Mouse (Mus musculus) neural tube, embryonic 15.5 days (tissue): ENCODE measurements around the gene 2700097O09Rik. TPM values are rescaled to one million over a fixed set of nuclear protein-coding genes. Genes with fewer than 3 reads are reported as not detected.

ENCODE experiments used
- ATAC-seq: fragments of 200-750 bp; cut with Nextera tagmentation; 2 replicates; pipeline ENCODE4 v1.8.0; 2017; ENCODE audit warnings: mild to moderate bottlenecking, moderate TSS enrichment, moderate library complexity; ENCODE audit not compliant: low FRiP score
- H3K27ac ChIP-seq: fragments of 300-500 bp; sonication (generic); replicated peaks from 2 replicates; pipeline ENCODE4 v1.5.1; 2015; ENCODE audit warnings: mild to moderate bottlenecking, inconsistent platforms
- H3K27me3 ChIP-seq: fragments of 300-500 bp; sonication (generic); replicated peaks from 2 replicates; pipeline ENCODE4 v1.6.1; 2015; ENCODE audit warnings: inconsistent platforms
- H3K36me3 ChIP-seq: fragments of 300-500 bp; sonication (generic); 2 replicates; pipeline ENCODE4 v1.6.1; 2015; ENCODE audit warnings: inconsistent platforms
- H3K4me1 ChIP-seq: fragments of 300-500 bp; sonication (generic); 2 replicates; pipeline ENCODE4 v1.6.1; 2015; ENCODE audit warnings: inconsistent platforms
- H3K4me2 ChIP-seq: fragments of 300-500 bp; sonication (generic); 2 replicates; pipeline ENCODE4 v1.6.1; 2015; ENCODE audit warnings: inconsistent platforms, mild to moderate bottlenecking, moderate library complexity
- H3K4me3 ChIP-seq: fragments of 300-500 bp; sonication (generic); replicated peaks from 2 replicates; pipeline ENCODE4 v1.5.1; 2015; ENCODE audit warnings: mild to moderate bottlenecking, inconsistent platforms
- H3K9ac ChIP-seq: fragments of 300-500 bp; sonication (generic); replicated peaks from 2 replicates; pipeline ENCODE4 v1.6.1; 2015; ENCODE audit warnings: mild to moderate bottlenecking, inconsistent platforms
- H3K9me3 ChIP-seq: fragments of 300-500 bp; sonication (generic); replicated peaks from 2 replicates; pipeline ENCODE4 v1.6.1; 2016; ENCODE audit warnings: inconsistent platforms
- WGBS: fragments of 180-500 bp; shearing (Covaris S2); methylation state at CpG from one replicate; pipeline ENCODE4 v1.1.7; 2015; ENCODE audit warnings: mixed read lengths; 5-methylcytosine and 5-hydroxymethylcytosine counted together
- polyA plus RNA-seq: library from polyadenylated mRNA; unstranded; fragments of >200 nt; fragmentation: Nextera tagmentation; extraction: Ambion mirVana; gene quantifications from 2 replicates; pipeline ENCODE4 v1.2.1, GENCODE M21; 2015

Gene 2700097O09Rik
- polyA plus RNA-seq, 1 experiment from 2014 or later, result 34.1 TPM

GRCm38 (mm10) chr12:55060212-55060898 is 19.6 kb downstream of the 2700097O09Rik start:
- H3K4me1 ChIP-seq, result no peaks in the 10 kb centered on the region
- H3K27me3 ChIP-seq, result no peaks in the 10 kb centered on the region

DNA sequence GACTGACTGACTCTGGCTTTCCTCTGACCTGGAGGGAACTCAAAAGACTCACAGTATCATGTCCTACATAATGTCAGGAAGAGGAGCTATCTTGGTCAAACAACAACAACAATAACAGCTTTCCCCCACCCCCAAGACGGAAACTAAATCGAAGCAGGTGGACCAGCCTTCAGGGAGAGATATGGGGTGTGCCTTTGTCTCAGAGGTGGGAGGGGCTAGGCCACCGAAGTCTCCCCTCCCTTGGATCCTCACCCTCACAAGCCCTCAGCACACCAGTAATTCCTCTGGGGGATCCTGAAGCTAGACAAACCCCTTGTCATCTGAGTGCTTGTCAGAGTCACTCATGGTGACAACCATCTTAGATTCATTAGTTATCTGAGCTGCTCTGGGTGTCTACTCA is 20.1 kb downstream of the 2700097O09Rik start:
- Histone ChIP-seq H3K36me3 (peaks cover 14% of the 10 kb centered on the region), H3K4me3 (no peak overlapping the region), H3K9me3 (no peaks in the 10 kb centered on the region), H3K4me2 (no peak overlapping the region), H3K4me1 (no peaks in the 10 kb centered on the region), H3K9ac (no peak overlapping the region), H3K27ac (no peak overlapping the region), H3K27me3 (no peaks in the 10 kb centered on the region)
- 71% methylated on average over 3 of the region's 3 CpGs for WGBS
- no peak for ATAC-seq

More at GRCm38 (mm10) chr12:55060212-55060898, 19.6 kb downstream of the 2700097O09Rik start:
- Histone ChIP-seq H3K4me2 (no peak overlapping the region), H3K9me3 (no peaks in the 10 kb centered on the region), H3K27ac (no peak overlapping the region), H3K4me3 (no peak overlapping the region), H3K36me3 (peaks cover 14% of the 10 kb centered on the region), H3K9ac (no peak overlapping the region)
- WGBS, result 85% methylated on average over 6 of the region's 6 CpGs
- ATAC-seq, result no peak

DNA sequence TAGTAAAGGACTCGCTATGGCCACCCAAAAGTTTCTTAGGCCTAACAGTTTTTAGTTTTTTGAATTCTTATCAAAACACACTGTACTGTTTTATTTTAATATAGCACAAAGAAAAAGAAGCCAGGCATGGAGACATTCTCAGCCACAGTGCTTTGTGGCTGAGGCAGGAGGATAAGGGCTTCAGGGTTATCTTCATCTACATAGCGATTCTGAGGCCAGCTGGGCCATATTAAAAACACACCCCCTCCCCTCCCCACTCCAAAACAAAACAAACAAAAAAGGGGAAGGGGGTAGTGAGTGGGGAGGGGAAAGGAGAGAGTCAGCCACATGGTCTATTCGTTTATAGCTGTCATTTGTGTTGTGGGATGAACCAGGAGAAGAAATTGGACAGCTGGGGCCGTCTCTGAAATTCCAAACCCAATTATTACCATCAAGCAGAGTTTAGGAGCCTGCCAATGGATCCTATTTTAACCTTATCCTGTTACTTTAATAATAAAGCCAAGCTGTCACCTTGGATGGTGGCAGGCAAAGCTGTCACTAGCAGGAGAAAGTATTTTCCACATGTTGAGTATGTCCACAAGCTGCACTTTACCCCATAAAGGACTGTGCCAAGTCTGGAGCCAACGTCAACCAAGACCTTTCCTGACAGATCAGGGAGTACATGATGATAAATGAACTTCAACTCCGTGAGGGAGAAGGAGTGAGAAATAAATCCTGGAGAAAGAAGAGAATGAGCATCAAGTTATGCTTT is 20.9 kb downstream of the 2700097O09Rik start:
- no peak overlapping the region for H3K4me2 ChIP-seq
- H3K27ac ChIP-seq, result no peak overlapping the region
- H3K9me3 ChIP-seq, result no peaks in the 10 kb centered on the region
- no peak for ATAC-seq
- H3K27me3 ChIP-seq, result no peaks in the 10 kb centered on the region
- no peaks in the 10 kb centered on the region for H3K4me1 ChIP-seq
- no peak overlapping the region for H3K4me3 ChIP-seq
- H3K36me3 ChIP-seq, result peaks cover 14% of the 10 kb centered on the region
- 70% methylated on average over 6 of the region's 6 CpGs for WGBS
- no peak overlapping the region for H3K9ac ChIP-seq

- Histone ChIP-seq H3K4me2 (no peak overlapping the region), H3K27ac (no peak overlapping the region), H3K4me3 (no peak overlapping the region), H3K27me3 (no peaks in the 10 kb centered on the region), H3K4me1 (no peaks in the 10 kb centered on the region), H3K36me3 (peaks cover 21% of the 10 kb centered on the region), H3K9me3 (no peaks in the 10 kb centered on the region), H3K9ac (no peak overlapping the region)
- 82% methylated on average over 2 of the region's 2 CpGs for WGBS
- ATAC-seq, result no peak
Observed at GRCm38 (mm10) chr12:55056703-55057102, 23.2 kb downstream of the 2700097O09Rik start.

- Histone ChIP-seq H3K4me3 (no peak overlapping the region), H3K9ac (no peak overlapping the region), H3K9me3 (no peaks in the 10 kb centered on the region), H3K4me1 (no peaks in the 10 kb centered on the region), H3K36me3 (peaks cover 21% of the 10 kb centered on the region), H3K27ac (no peak overlapping the region), H3K27me3 (no peaks in the 10 kb centered on the region), H3K4me2 (no peak overlapping the region)
- WGBS, result 77% methylated on average over 2 of the region's 2 CpGs
- no peak for ATAC-seq
Observed at GRCm38 (mm10) chr12:55054551-55055241, 25.2 kb downstream of the 2700097O09Rik start.

DNA sequence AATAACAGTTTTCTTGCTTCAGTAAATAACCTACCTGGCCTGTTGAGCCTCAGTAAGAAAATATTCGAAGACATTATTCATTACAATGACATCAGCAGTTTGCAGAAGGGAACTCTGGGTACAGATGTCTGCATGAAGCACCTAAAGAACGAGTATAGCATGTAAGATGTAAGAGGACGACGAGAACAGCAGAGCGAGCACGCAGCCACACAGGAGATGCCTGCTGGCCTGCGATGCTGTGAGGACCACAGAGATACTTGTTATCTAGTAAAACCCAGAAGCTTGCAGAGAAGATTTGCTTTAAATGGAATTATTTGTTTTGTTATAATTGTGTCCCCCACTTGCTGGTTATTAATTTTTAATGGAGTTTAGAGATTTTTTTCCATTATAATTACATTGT is 26.6 kb downstream of the 2700097O09Rik start:
- Histone ChIP-seq H3K4me2 (no peak overlapping the region), H3K4me1 (no peaks in the 10 kb centered on the region), H3K4me3 (no peak overlapping the region), H3K9ac (no peak overlapping the region), H3K9me3 (no peaks in the 10 kb centered on the region), H3K27me3 (no peaks in the 10 kb centered on the region), H3K27ac (no peak overlapping the region), H3K36me3 (peaks cover 15% of the 10 kb centered on the region)
- WGBS, result 87% methylated on average over 7 of the region's 7 CpGs
- ATAC-seq, result no peak

DNA sequence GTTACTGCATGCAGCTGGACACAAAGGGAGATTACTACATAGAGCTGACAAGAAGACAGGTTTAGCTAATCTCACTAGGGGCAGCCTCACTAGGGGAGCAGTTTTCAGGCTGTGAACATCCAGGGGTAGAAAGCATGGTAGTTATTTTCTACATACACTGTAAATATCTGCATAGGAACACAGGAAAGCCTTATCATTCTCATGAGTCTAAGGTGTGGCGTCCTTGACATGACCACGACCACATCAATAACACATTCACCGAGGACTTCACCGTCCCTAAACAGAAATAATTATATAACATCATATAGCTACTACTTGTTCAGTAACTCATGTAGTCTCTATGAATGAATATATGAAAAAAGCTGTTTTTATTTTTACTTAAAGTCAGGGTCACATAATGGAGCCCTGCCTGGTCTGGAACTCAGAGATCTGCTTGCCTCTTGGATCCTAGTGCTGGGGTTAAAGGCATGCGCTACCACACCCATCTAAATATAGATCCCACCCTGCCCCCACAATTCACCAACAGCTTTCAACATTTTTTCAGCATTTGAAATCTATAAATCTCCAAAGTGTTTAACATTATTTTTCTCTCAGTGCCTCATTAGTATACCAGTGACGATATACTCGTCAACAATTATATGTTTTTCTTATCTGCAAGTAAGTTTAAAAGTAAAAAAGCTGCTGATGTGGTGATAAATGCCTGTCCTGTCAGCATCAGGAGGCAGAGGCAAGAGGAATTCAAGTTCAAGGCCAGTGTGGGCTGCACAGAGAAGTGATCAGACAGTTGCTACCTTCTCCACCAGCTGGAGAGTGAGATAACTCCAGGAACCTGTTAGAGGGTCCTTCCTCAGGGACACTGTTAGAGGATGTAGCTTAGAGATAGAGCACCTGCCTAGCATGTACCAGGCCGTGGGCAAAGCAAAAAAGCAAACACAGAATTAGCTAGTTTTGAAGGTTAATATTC is 28.4 kb downstream of the 2700097O09Rik start:
- Histone ChIP-seq H3K9ac (no peak overlapping the region), H3K4me3 (no peak overlapping the region), H3K4me1 (no peaks in the 10 kb centered on the region), H3K27me3 (no peaks in the 10 kb centered on the region), H3K4me2 (no peak overlapping the region), H3K9me3 (no peaks in the 10 kb centered on the region), H3K27ac (no peak overlapping the region), H3K36me3 (peaks cover 10% of the 10 kb centered on the region)
- WGBS, result 94% methylated on average over 8 of the region's 8 CpGs
- no peak for ATAC-seq

GRCm38 (mm10) chr12:55049731-55050353 is 30.1 kb downstream of the 2700097O09Rik start:
- Histone ChIP-seq H3K4me1 (no peaks in the 10 kb centered on the region), H3K27me3 (no peaks in the 10 kb centered on the region), H3K36me3 (peaks cover 14% of the 10 kb centered on the region), H3K27ac (no peak overlapping the region), H3K9ac (no peak overlapping the region), H3K4me2 (no peak overlapping the region), H3K9me3 (no peaks in the 10 kb centered on the region), H3K4me3 (no peak overlapping the region)
- no peak for ATAC-seq
- 92% methylated on average over 8 of the region's 8 CpGs for WGBS

GRCm38 (mm10) chr12:55041011-55041410 is 38.9 kb downstream of the 2700097O09Rik start:
- H3K27me3 ChIP-seq, result no peaks in the 10 kb centered on the region
- H3K27ac ChIP-seq, result no peak overlapping the region
- WGBS, result 82% methylated on average over 15 of the region's 15 CpGs
- no peak overlapping the region for H3K4me3 ChIP-seq
- no peaks in the 10 kb centered on the region; the same call in none of the 2 replicates for H3K36me3 ChIP-seq
- H3K4me2 ChIP-seq, result no peak overlapping the region
- no peaks in the 10 kb centered on the region for H3K9me3 ChIP-seq
- H3K9ac ChIP-seq, result no peak overlapping the region
- H3K4me1 ChIP-seq, result no peaks in the 10 kb centered on the region
- no peak for ATAC-seq

GRCm38 (mm10) chr12:55027088-55027487 is 52.8 kb downstream of the 2700097O09Rik start:
- no peak for ATAC-seq
- H3K9me3 ChIP-seq, result no peaks in the 10 kb centered on the region
- H3K27ac ChIP-seq, result no peak overlapping the region
- no peaks in the 10 kb centered on the region for H3K27me3 ChIP-seq
- no peaks in the 10 kb centered on the region for H3K4me1 ChIP-seq
- no peak overlapping the region for H3K4me2 ChIP-seq
- WGBS, result 67% methylated on average over 3 of the region's 3 CpGs
- no peak overlapping the region for H3K9ac ChIP-seq
- H3K4me3 ChIP-seq, result no peak overlapping the region
- no peaks in the 10 kb centered on the region for H3K36me3 ChIP-seq

DNA sequence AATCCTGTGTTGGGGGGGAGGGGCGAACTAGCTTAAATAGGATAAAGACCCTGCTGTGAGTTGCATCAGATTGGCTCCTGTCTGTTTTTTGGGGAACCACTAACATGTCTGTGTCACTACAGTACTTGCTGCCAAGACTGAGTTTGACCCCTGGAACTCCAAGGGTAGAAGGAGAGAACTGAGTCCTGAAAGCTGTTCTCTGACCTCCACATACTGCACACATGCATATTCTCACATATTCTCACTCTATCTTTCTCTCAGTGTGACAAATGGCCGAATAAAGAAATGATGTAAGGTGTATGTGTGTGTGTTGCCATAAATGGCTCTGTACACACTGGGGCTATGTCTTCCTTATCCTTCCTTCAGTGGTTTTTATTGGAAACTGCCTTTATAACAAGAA is 56.6 kb downstream of the 2700097O09Rik start:
- 80% methylated on average over 2 of the region's 2 CpGs for WGBS
- no peak for ATAC-seq
- H3K27me3 ChIP-seq, result no peaks in the 10 kb centered on the region

More for the DNA sequence above, 56.6 kb downstream of the 2700097O09Rik start:
- H3K9ac ChIP-seq, result no peak overlapping the region
- no peaks in the 10 kb centered on the region for H3K4me1 ChIP-seq
- H3K4me2 ChIP-seq, result no peak overlapping the region
- H3K4me3 ChIP-seq, result no peak overlapping the region
- no peaks in the 10 kb centered on the region for H3K9me3 ChIP-seq
- H3K36me3 ChIP-seq, result no peaks in the 10 kb centered on the region
- H3K27ac ChIP-seq, result no peak overlapping the region
